Mouse (Mus musculus) cerebellum, postnatal 10 days (tissue): Measurements from ENCODE around the gene Slc22a23.

Experiments
- DNase-seq, 2 experiments: peaks; one replicate each; pipeline ENCODE4 v3.0.0; 2021; ENCODE audit warnings: mixed read lengths in 2 of 2

The Slc22a23 gene

GRCm38 (mm10) chr13:34343719-34344375 lies 1.1 kb downstream of the Slc22a23 start:
- peak; percentile 46 to 60 for DNase-seq

- DNase-seq = peak in 1 of 2 experiments; percentile 26
Observed at GRCm38 (mm10) chr13:34342286-34342890, 2.6 kb downstream of the Slc22a23 start.

GRCm38 (mm10) chr13:34336895-34337294 lies 8.1 kb downstream of the Slc22a23 start:
- DNase-seq = no peak

- no peak for DNase-seq
Observed at GRCm38 (mm10) chr13:34334847-34335246, 10.1 kb downstream of the Slc22a23 start.

- no peak for DNase-seq
Observed at GRCm38 (mm10) chr13:34332762-34333161, 12.2 kb downstream of the Slc22a23 start.

- no peak for DNase-seq
Observed at GRCm38 (mm10) chr13:34331399-34332186, 13.4 kb downstream of the Slc22a23 start.

GRCm38 (mm10) chr13:34329589-34329988 lies 15.4 kb downstream of the Slc22a23 start:
- no peak for DNase-seq

GRCm38 (mm10) chr13:34326992-34327391 lies 18.0 kb downstream of the Slc22a23 start:
- no peak for DNase-seq

GRCm38 (mm10) chr13:34323361-34323760 lies 21.6 kb downstream of the Slc22a23 start:
- no peak for DNase-seq

- no peak for DNase-seq
Observed at GRCm38 (mm10) chr13:34320482-34320881, 24.5 kb downstream of the Slc22a23 start.

- peak; percentile 16 to 24 for DNase-seq
Observed at GRCm38 (mm10) chr13:34317051-34317450, 27.9 kb downstream of the Slc22a23 start.

- no peak for DNase-seq
Observed at GRCm38 (mm10) chr13:34316511-34316910, 28.5 kb downstream of the Slc22a23 start.

GRCm38 (mm10) chr13:34313033-34313491 lies 31.9 kb downstream of the Slc22a23 start:
- DNase-seq = no peak

- DNase-seq = no peak
Observed at GRCm38 (mm10) chr13:34312346-34313002, 32.5 kb downstream of the Slc22a23 start.

GRCm38 (mm10) chr13:34311593-34311992 lies 33.4 kb downstream of the Slc22a23 start:
- no peak for DNase-seq

GRCm38 (mm10) chr13:34308604-34308927 lies 36.4 kb downstream of the Slc22a23 start:
- DNase-seq = no peak

- no peak for DNase-seq
Observed at GRCm38 (mm10) chr13:34307696-34308603, 37.0 kb downstream of the Slc22a23 start.

GRCm38 (mm10) chr13:34305964-34306671 lies 38.9 kb downstream of the Slc22a23 start:
- no peak for DNase-seq

- DNase-seq = no peak
Observed at GRCm38 (mm10) chr13:34304896-34305295, 40.1 kb downstream of the Slc22a23 start.

GRCm38 (mm10) chr13:34303386-34304016 lies 41.5 kb downstream of the Slc22a23 start:
- no peak for DNase-seq

- no peak for DNase-seq
Observed at GRCm38 (mm10) chr13:34301585-34301984, 43.4 kb downstream of the Slc22a23 start.
